Mouse (Mus musculus): ENCODE measurements around the gene Gata5. TPM values are rescaled to one million over a fixed set of nuclear protein-coding genes. Genes with fewer than 3 reads are reported as not detected.

The Gata5 gene
- total RNA-seq, 2 experiments from 2014 or later: 0.65 to 1.1 TPM

Other genes starting within 250 kb of the Gata5 start
- gene Hrh3, start 230.2 kb downstream of the Gata5 start, total RNA-seq (2021): under 1 TPM in 1 of 2 experiments, not detected in 1; 0.19 TPM
- gene Osbpl2, start 215.4 kb downstream of the Gata5 start, total RNA-seq (2021): 10 to 100 TPM; 36.0 to 36.2 TPM
- 10 to 100 TPM; 86.6 to 89.7 TPM for gene Adrm1, start 163.2 kb downstream of the Gata5 start, total RNA-seq (2021)
- gene Lama5, start 108.8 kb downstream of the Gata5 start, total RNA-seq (2021): 10 to 100 TPM; 70.7 to 76.3 TPM
- 100 to 1,000 TPM; 500 to 574 TPM for gene Rps21, start 77.3 kb downstream of the Gata5 start, total RNA-seq (2021)
- 10 to 100 TPM; 11.2 to 13.5 TPM for gene Cables2, start 61.2 kb downstream of the Gata5 start, total RNA-seq (2021)
- gene Rbbp8nl, start 44.8 kb downstream of the Gata5 start, total RNA-seq (2021): not detected
- under 1 TPM in 1 of 2 experiments, not detected in 1; 0.08 TPM for gene Slco4a1, start 121.5 kb upstream of the Gata5 start, total RNA-seq (2021)
- not detected for gene Ntsr1, start 165.3 kb upstream of the Gata5 start, total RNA-seq (2021)
- 10 to 100 TPM; 13.1 to 13.7 TPM for gene Mrgbp, start 246.6 kb upstream of the Gata5 start, total RNA-seq (2021)

All from heart, postnatal 36 days (tissue).